Mouse (Mus musculus) liver, adult 2 months (tissue): Measurements from ENCODE around the gene Cmas. TPM values are rescaled to one million over a fixed set of nuclear protein-coding genes. Genes with fewer than 3 reads are reported as not detected.

Experiments
- DNase-seq: peaks from one replicate; pipeline ENCODE4 v3.0.0-alpha.2; 2011; ENCODE audit warnings: low read depth, low spot score; ENCODE audit errors: extremely low read depth
- H3K27ac ChIP-seq: fragments of 200-500 bp; replicated peaks from 2 replicates; pipeline ENCODE4 v1.5.1; 2012; ENCODE audit warnings: low read depth, mild to moderate bottlenecking, control low read depth, inconsistent platforms, low read length; ENCODE audit not compliant: insufficient read depth
- H3K27me3 ChIP-seq: fragments of 200-500 bp; 2 replicates; pipeline ENCODE4 v1.6.1; 2012; ENCODE audit warnings: mild to moderate bottlenecking, moderate library complexity, low read length, inconsistent platforms; ENCODE audit not compliant: control insufficient read depth, insufficient read depth
- H3K36me3 ChIP-seq: fragments of 200-500 bp; 2 replicates; pipeline ENCODE4 v1.6.1; 2012; ENCODE audit warnings: low read length, inconsistent platforms; ENCODE audit not compliant: control insufficient read depth, insufficient read depth
- H3K4me1 ChIP-seq: fragments of 200-500 bp; 2 replicates; pipeline ENCODE4 v1.6.1; 2011; ENCODE audit warnings: low read length; ENCODE audit not compliant: control insufficient read depth, insufficient read depth
- H3K4me3 ChIP-seq: fragments of 200-500 bp; 2 replicates; pipeline ENCODE4 v1.5.1; 2011; ENCODE audit warnings: low read depth, mild to moderate bottlenecking, control low read depth, low read length, moderate library complexity; ENCODE audit not compliant: insufficient read depth
- H3K79me2 ChIP-seq: fragments of 200-500 bp; 2 replicates; pipeline ENCODE4 v1.6.1; 2012; ENCODE audit warnings: inconsistent platforms, mild to moderate bottlenecking, low read length, moderate library complexity; ENCODE audit not compliant: control insufficient read depth, insufficient read depth
- H3K9ac ChIP-seq: fragments of 200-500 bp; 2 replicates; pipeline ENCODE4 v1.6.1; 2012; ENCODE audit warnings: low read depth, mild to moderate bottlenecking, control low read depth, inconsistent platforms, low read length
- CTCF ChIP-seq: fragments of 200-500 bp; IDR thresholded peaks from 2 replicates; pipeline ENCODE4 v1.5.1; 2011; ENCODE audit warnings: low read depth, low read length, control low read depth
- POLR2A ChIP-seq: fragments of 200-500 bp; IDR thresholded peaks from 2 replicates; pipeline ENCODE4 v1.6.1; 2011; ENCODE audit warnings: low read length, control low read depth; ENCODE audit not compliant: insufficient read depth; ENCODE audit errors: extremely low read depth
- WGBS: fragments of 180-500 bp; shearing (Covaris S2); methylation state at CpG from one replicate; pipeline ENCODE4 v1.1.7; 2018; 5-methylcytosine and 5-hydroxymethylcytosine counted together
- polyA plus RNA-seq: library from polyadenylated mRNA; depleted of rRNA; stranded (reverse); fragments of >200 nt; gene quantifications from 2 replicates; pipeline ENCODE4 v1.2.3, GENCODE M21; 2012; rRNA removed
- total RNA-seq: library from RNA; depleted of rRNA; stranded (reverse); fragments of >200 nt; gene quantifications from 2 replicates; pipeline ENCODE4 v1.2.3, GENCODE M21; 2014; rRNA removed

The Cmas gene
- total and polyA plus RNA-seq, 2 experiments = 14.1 to 40.1 TPM

GRCm38 (mm10) chr6:142814495-142814921 is 58.0 kb downstream of the Cmas start:
- Histone ChIP-seq H3K27ac (peak overlapping the region; percentile 27), H3K4me1 (peaks cover 1% of the 10 kb centered on the region; the same call in 1 of the 2 replicates), H3K36me3 (no peaks in the 10 kb centered on the region), H3K79me2 (no peaks in the 10 kb centered on the region), H3K9ac (peak overlapping the region; percentile 33), H3K4me3 (peak overlapping the region; percentile 25), H3K27me3 (no peaks in the 10 kb centered on the region)
- peak; percentile 55; the same call in 1 of the 2 replicates for TF ChIP-seq CTCF
- TF ChIP-seq POLR2A = no peak
- peak; percentile 79 for DNase-seq
- WGBS = 2% methylated on average over 15 of the region's 15 CpGs

- no peak for DNase-seq
- H3K79me2 ChIP-seq = no peaks in the 10 kb centered on the region
- WGBS = 74% methylated on average over 3 of the region's 3 CpGs
- H3K4me3 ChIP-seq = no peak overlapping the region
- no peaks in the 10 kb centered on the region for H3K27me3 ChIP-seq
- no peak overlapping the region for H3K9ac ChIP-seq
- TF ChIP-seq POLR2A = no peak
- no peak for TF ChIP-seq CTCF
- H3K27ac ChIP-seq = no peak overlapping the region
- no peaks in the 10 kb centered on the region for H3K36me3 ChIP-seq
- H3K4me1 ChIP-seq = peaks cover 1% of the 10 kb centered on the region; the same call in 1 of the 2 replicates
Observed at GRCm38 (mm10) chr6:142815513-142815912, 59.0 kb downstream of the Cmas start.

- Histone ChIP-seq H3K36me3 (no peaks in the 10 kb centered on the region), H3K9ac (no peak overlapping the region), H3K27ac (no peak overlapping the region), H3K4me3 (no peak overlapping the region), H3K27me3 (no peaks in the 10 kb centered on the region), H3K79me2 (no peaks in the 10 kb centered on the region), H3K4me1 (peaks cover 1% of the 10 kb centered on the region; the same call in 1 of the 2 replicates)
- TF ChIP-seq CTCF (no peak), POLR2A (no peak)
- 95% methylated on average over 10 of the region's 10 CpGs for WGBS
- no peak for DNase-seq
Observed at GRCm38 (mm10) chr6:142818306-142818705, 61.8 kb downstream of the Cmas start.

GRCm38 (mm10) chr6:142823008-142823787 is 66.7 kb downstream of the Cmas start:
- DNase-seq = no peak
- no peaks in the 10 kb centered on the region for H3K27me3 ChIP-seq
- H3K27ac ChIP-seq = no peak overlapping the region
- H3K36me3 ChIP-seq = no peaks in the 10 kb centered on the region
- WGBS = 85% methylated on average over 5 of the region's 5 CpGs
- no peaks in the 10 kb centered on the region for H3K79me2 ChIP-seq
- H3K4me1 ChIP-seq = no peaks in the 10 kb centered on the region
- no peak overlapping the region for H3K9ac ChIP-seq
- no peak for TF ChIP-seq CTCF
- H3K4me3 ChIP-seq = no peak overlapping the region

Other genes with a start within 250 kb of the Cmas start
- gene Ldhb, start 248.7 kb upstream of the Cmas start, total RNA-seq = 3.9 and 4.2 TPM in 2 replicates
- 2.6 and 2.8 TPM in 2 replicates for gene Ldhb, start 248.7 kb upstream of the Cmas start, polyA plus RNA-seq
- 4.2 and 6.9 TPM in 2 replicates for gene Kcnj8, start 185.1 kb upstream of the Cmas start, total RNA-seq
- gene Kcnj8, start 185.1 kb upstream of the Cmas start, polyA plus RNA-seq = 1.8 and 3.0 TPM in 2 replicates
- 12.3 and 17.3 TPM in 2 replicates for gene Abcc9, start 54.4 kb upstream of the Cmas start, total RNA-seq
- gene Abcc9, start 54.4 kb upstream of the Cmas start, polyA plus RNA-seq = 2.3 and 3.3 TPM in 2 replicates
- gene Sult6b2, start 47.8 kb downstream of the Cmas start, total RNA-seq = not detected in 2 replicates
- not detected in 2 replicates for gene Sult6b2, start 47.8 kb downstream of the Cmas start, polyA plus RNA-seq
- under 0.01 TPM in 2 replicates for gene St8sia1, start 207.8 kb downstream of the Cmas start, total RNA-seq
- 0.01 and 0.02 TPM in 2 replicates for gene St8sia1, start 207.8 kb downstream of the Cmas start, polyA plus RNA-seq